Mouse (Mus musculus): ENCODE data around the gene Dcaf8.

GRCm38 (mm10) chr1:172200871-172201447, 53.1 kb downstream of the Dcaf8 start:
- TF ChIP-seq POLR2A (IDR thresholded peaks at IDR 0.05; ENCODE audit: control insufficient read depth, low read depth, low read length) (no peak), CTCF (IDR thresholded peaks at IDR 0.05; ENCODE audit: control insufficient read depth, insufficient read depth, insufficient replicate concordance, low read depth, low read length) (no peak)
